Mouse (Mus musculus) spleen, postnatal 14 days (tissue): ENCODE measurements around the gene Tnnt2.

Experiments used
- DNase-seq, 2 experiments: peaks; one replicate each; pipeline ENCODE4 v3.0.0; 2021 to 2022; ENCODE audit warnings: low spot score in 2 of 2

Gene Tnnt2

GRCm38 (mm10) chr1:135818481-135819086 is 17.6 kb upstream of the Tnnt2 start, which contains the start of gene Lad1:
Gene Lad1, plus strand, starts transcription at chr1:135818598.
- DNase-seq: no peak

- no peak for DNase-seq
Observed at GRCm38 (mm10) chr1:135820071-135820470, 16.1 kb upstream of the Tnnt2 start.

- no peak for DNase-seq
Observed at GRCm38 (mm10) chr1:135820736-135821364, 15.3 kb upstream of the Tnnt2 start.

GRCm38 (mm10) chr1:135821780-135822179 is 14.4 kb upstream of the Tnnt2 start:
- no peak for DNase-seq

DNA sequence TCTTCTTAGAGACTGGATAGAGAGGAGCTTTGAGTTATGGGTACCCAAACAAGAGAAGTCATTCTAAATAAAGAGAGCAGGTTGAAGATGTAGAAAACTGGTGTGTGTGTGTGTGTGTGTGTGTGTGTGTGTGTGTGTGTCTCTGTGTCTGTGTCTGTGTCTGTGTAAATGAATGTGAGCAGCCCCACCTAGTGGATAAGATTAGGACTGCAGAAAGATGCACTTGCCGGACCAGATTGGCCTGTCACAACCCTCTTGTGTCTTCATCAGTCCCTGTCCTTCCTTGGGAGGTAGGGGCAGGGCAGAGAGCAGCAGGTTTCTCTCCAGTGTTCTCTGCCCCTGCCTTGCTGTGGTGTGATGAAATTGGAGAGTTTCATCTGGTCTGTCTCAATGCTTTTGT is 7.2 kb upstream of the Tnnt2 start:
- DNase-seq: no peak

DNA sequence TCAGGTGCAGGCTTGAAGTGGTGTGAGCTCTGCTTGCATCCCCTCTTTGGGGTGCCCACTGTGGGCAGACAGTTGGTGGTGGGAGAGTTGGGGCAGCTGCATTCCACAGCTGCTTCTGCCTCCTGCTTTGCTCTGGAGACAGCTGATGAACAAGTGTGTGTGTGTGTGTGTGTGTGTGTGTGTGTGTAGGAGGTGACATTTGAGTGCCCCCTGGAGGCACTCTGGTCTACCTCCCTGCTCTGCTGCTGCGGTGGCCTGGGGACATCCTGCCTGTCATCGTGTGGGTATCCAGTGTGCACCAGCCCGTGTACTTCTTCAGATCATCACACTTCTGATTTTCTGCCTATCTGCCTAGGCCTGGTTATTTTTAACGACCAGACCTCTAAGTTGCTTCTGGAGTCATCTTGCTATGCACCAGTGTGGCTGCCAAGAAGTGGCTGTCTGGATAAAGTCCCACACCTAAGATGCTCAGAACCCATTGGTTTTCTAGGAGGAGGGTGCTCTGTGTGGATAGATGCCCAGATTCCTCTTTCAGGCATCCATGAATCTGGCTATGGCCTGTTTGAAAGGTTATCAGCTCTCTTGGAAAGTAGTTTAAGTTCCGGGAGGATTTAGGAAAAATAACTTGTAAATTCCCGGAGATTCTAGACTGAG is 1.8 kb upstream of the Tnnt2 start:
- no peak for DNase-seq

DNA sequence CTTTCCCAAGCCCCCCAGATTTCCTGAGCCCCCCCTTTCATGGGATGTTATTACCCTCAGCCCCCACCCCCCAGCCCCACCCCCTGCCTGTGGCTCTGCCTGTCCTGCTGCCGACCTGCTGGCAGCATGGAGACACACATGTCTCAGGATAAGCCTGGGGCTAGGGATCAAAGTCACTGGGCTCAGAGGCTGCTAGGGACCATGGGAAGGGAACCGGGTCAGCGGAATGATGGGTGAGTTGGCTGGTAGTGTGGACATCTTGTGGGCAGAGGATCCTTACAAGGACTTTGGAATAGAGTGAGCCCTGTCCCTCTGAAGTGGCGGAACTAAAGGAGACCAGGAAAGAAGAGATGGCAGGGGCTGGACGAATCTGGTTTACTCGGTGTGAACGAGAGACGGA is 1.2 kb upstream of the Tnnt2 start:
- no peak for DNase-seq

GRCm38 (mm10) chr1:135838626-135839025 is 2.5 kb downstream of the Tnnt2 start:
- no peak for DNase-seq

- DNase-seq: no peak
Observed at GRCm38 (mm10) chr1:135839065-135839464, 2.9 kb downstream of the Tnnt2 start.

DNA sequence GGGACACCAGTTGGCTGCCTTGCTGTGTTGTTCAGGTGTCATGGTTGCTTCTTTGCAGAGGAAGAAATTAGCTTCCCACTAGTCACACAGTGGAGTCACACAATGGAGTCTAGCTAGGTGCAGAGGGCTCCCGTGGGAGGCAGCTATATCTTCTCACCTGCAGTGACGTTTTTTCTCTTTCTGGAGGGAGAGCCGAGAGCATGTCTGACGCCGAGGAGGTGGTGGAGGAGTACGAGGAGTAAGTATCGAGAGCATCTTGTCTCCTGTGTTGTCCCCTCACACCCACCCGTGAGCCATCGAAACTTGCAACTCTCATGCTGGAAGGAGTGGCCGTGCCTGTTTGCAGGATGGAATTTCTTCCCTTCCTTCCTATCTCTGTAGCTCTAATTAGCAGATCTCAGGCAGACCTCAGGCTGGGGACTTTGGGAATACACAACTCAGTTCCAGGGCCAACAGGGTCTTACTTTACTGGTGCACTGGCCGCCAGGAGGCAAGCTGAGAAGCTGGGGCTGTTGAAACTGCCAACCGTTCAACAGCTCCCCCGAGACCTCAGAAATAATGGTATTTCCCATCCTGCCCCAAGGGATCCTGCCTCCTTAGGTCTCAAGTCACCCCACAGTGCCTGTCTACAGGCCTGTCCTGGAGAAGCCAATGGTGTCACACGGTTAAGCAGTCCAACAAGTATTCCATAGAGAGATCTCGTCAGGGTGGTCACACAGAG is 4.7 kb downstream of the Tnnt2 start:
- no peak for DNase-seq

GRCm38 (mm10) chr1:135843519-135844262 is 7.5 kb downstream of the Tnnt2 start:
- DNase-seq: no peak

DNA sequence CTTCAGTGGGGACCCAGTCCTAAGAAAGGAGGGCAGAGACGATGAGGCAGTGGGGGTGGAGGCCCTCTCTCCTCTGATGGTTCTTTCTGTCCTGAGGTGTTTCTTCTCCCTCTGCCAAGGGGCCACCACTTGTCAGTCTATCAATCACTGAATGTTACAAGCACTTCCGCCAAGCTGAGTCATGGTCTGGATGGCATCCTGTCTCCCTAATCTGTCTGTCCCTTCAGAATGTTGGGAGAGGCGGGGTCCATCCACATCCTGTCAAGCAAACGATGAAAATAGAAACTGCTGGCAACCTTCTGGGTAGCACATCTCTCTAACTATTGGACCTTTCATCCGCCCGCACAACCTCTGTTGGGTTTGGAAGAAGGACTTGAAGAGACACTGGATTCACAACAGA is 8.3 kb downstream of the Tnnt2 start:
- no peak for DNase-seq

DNA sequence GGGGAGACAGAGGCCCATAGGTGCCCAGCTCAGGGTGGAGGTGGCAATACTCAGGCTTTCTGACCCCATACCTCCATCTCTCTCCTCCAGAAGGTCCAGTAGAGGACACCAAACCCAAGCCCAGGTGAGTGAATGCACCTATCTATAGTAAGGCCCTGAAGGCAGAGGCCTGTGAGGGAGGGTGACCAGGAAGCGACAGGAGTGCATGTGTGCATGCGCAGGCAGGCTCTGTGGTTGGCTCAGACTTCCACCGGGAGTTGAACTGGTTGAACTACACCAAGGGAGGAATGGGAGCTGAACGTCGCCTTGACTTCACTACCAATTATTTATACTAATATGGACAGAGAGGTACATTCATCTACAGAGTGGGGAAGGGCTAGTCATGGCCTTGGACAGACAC is 10.5 kb downstream of the Tnnt2 start:
- DNase-seq: no peak

DNA sequence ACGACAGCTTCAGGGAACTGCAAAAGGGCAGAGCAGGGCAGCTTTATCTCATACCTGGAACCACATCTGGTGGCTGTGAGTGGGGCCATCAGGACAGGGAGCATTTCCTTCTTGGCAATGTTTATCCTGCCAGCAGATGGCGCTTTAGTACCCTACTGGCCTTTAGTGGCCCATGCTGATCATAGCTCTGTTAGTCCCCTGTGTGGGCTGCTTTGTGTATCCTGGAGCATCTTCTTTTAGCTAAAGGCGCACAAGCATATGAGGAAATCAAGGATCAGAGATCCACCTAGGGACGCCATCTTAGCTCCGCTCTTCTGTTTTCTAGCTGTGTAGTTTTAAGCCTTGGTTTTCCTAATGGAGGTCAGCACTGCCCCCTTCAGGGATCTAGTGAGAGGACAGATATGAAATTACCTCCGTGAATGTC is 11.0 kb downstream of the Tnnt2 start:
- DNase-seq: peak in 1 of 2 experiments; percentile 19

DNA sequence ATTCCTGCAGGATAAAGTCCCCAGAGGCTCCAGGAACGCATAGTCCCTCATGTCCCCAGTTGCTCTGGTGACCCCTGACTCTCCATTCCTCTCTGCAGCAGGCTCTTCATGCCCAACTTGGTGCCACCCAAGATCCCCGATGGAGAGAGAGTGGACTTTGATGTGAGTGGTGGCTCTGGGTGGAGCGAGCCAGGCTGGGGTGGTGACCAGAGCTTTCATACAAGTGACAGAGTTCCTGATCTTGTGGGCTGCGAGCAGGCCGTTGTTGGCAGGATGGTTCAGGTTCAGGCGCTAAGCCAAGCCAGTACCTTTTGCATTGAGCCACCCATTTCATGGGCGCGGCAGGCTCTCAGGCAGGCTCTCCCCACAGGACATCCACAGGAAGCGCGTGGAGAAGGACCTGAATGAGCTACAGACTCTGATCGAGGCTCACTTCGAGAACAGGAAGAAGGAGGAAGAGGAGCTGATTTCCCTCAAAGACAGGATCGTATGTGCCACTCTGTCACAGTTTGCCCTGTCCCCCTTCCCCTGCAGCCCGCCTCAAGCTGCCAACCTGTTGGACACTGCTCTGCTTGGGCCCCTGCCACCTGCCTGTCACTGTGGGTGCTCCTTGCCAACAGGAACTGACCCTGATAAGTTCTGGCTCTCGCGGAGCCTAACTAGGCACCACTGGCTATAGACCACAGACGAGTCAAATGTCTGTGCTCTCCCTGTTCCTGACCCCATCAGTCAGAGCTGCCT is 11.6 kb downstream of the Tnnt2 start:
- no peak for DNase-seq

- DNase-seq: no peak
Observed at GRCm38 (mm10) chr1:135850722-135851512, 14.8 kb downstream of the Tnnt2 start.

GRCm38 (mm10) chr1:135852044-135852756 is 16.0 kb downstream of the Tnnt2 start:
- DNase-seq: no peak

DNA sequence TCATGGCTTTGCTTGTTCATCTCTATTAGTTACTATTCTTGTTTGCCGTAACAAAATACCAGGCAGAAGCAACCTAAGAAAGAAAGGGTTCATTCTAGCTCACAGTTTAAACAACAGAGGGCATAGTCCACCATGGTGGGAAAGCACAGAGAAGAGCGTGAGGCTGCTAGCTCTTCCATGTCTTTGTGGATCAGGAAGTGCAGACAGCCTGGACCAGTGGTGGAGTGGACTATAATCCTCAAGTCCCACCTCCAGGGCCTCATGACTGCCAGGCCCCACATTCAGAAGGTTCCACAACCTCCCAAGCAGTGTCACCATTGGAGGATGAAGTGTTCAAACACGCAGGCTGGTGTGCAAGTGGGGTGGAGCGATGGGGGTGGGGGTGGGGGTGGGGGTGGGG is 17.0 kb downstream of the Tnnt2 start:
- DNase-seq: no peak

GRCm38 (mm10) chr1:135854591-135855343 is 18.6 kb downstream of the Tnnt2 start:
- DNase-seq: no peak
